Mouse (Mus musculus) embryo, embryonic 10 days (tissue): ENCODE measurements around the gene Zfp960.
"Not testable (repeated sequence)": the region's sequence is repeated elsewhere in the genome, so short reads cannot be mapped to it uniquely, and the experiment has no call there.

Experiments used
- DNase-seq: peaks from one replicate; pipeline ENCODE4 v3.0.0-alpha.2; 2015; ENCODE audit warnings: low spot score

The Zfp960 gene

GRCm38 (mm10) chr17:17063628-17064494, at the start of gene Zfp960:
Gene Zfp960 (plus strand): TSS chr17:17064113.
- peak; percentile 87 for DNase-seq

DNA sequence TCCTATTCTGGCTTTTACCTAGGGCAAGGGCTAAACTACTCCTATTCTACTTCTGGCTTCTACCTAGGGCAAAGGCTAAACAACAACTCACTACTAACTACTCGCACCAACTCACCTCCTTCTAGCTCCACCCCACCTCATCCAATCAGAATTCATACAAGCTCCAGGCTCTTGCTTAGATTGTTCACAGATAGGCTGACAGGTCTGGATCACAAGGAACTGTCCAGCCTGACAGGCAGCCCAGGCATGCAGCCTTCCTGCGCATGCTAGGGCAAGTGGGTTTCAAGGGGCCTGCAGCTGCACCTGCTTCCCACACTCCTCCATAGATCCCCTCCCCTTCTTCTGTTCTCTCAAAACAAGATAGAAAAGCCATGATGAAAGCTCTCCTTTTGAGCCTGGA, 45.8 kb upstream of the Zfp960 start:
- not testable (repeated sequence) for DNase-seq

- DNase-seq, result not testable (repeated sequence)
Measured at GRCm38 (mm10) chr17:17059566-17059965, 4.3 kb upstream of the Zfp960 start.

GRCm38 (mm10) chr17:17120830-17121502, 57.1 kb downstream of the Zfp960 start, which contains the start of gene Zfp97:
Gene Zfp97 (plus strand): TSS chr17:17121415.
- not testable (repeated sequence) for DNase-seq
